Mouse (Mus musculus) CH12.LX (cell line): ENCODE data around the gene Pik3r2. TPM values are rescaled to one million over a fixed set of nuclear protein-coding genes. Genes with fewer than 3 reads are reported as not detected.

ENCODE experiments used
- DNase-seq: peaks from one replicate; pipeline ENCODE4 v3.0.0-alpha.2; 2013; ENCODE audit errors: extremely low read depth
- H3K27ac ChIP-seq: 2 replicates; pipeline ENCODE4 v1.5.1; 2012; ENCODE audit warnings: low read depth, mild to moderate bottlenecking, control low read depth, moderate library complexity; ENCODE audit not compliant: insufficient read depth
- H3K27me3 ChIP-seq: replicated peaks from 2 replicates; pipeline ENCODE3; 2012; ENCODE audit warnings: inconsistent platforms
- H3K36me3 ChIP-seq, 2 experiments: replicated peaks in 1 of 2; 2 replicates each; pipeline versions ENCODE3 to v1.6.1; 2012; ENCODE audit warnings: inconsistent platforms in 1 of 2, low read length in 1 of 2, mild to moderate bottlenecking in 1 of 2, mixed read lengths in 1 of 2, moderate library complexity in 1 of 2; ENCODE audit not compliant: control insufficient read depth in 1 of 2, insufficient read depth in 1 of 2
- H3K4me1 ChIP-seq, 2 experiments: 2 replicates each; pipeline ENCODE4 v1.6.1; 2012; ENCODE audit warnings: inconsistent platforms in 1 of 2, moderate library complexity in 1 of 2; ENCODE audit not compliant: insufficient read depth in 2 of 2, control insufficient read depth in 1 of 2
- H3K4me2 ChIP-seq: 2 replicates; pipeline ENCODE4 v1.6.1; 2012; ENCODE audit warnings: low read depth, mild to moderate bottlenecking, control low read depth; ENCODE audit not compliant: poor library complexity, insufficient read depth, severe bottlenecking
- H3K4me3 ChIP-seq, 3 experiments: fragments of 150-350 bp in 1 of 3; sonication (generic) in 1 of 3; replicated peaks in 1 of 3; 2 replicates each; pipeline versions ENCODE3 to v1.5.1; 2011 to 2012; ENCODE audit warnings: low read depth in 2 of 3, low read length in 2 of 3, mild to moderate bottlenecking in 2 of 3, moderate library complexity in 2 of 3, control low read depth in 1 of 3, improper control_type of control experiment in 1 of 3, inconsistent platforms in 1 of 3, mixed read lengths in 1 of 3; ENCODE audit not compliant: poor library complexity in 1 of 3
- H3K79me2 ChIP-seq: replicated peaks from 2 replicates; pipeline ENCODE4 v1.6.1; 2012; ENCODE audit warnings: mild to moderate bottlenecking, moderate library complexity; ENCODE audit not compliant: control insufficient read depth, poor library complexity, insufficient read depth, severe bottlenecking; ENCODE audit errors: extremely low read depth
- H3K9ac ChIP-seq: 2 replicates; pipeline ENCODE4 v1.6.1; 2012; ENCODE audit warnings: low read depth, mild to moderate bottlenecking, control low read depth, moderate library complexity; ENCODE audit not compliant: insufficient read depth
- H3K9me3 ChIP-seq: replicated peaks from 2 replicates; pipeline ENCODE3; 2012; ENCODE audit warnings: low read length, inconsistent platforms, mixed read lengths
- CHD2 ChIP-seq: IDR thresholded peaks from 2 replicates; pipeline ENCODE4 v1.6.1; 2011; ENCODE audit warnings: low read length, improper control_type of control experiment
- E2F4 ChIP-seq: IDR thresholded peaks from 2 replicates; pipeline ENCODE4 v1.6.1; 2011; ENCODE audit warnings: low read depth, low read length, improper control_type of control experiment; ENCODE audit not compliant: insufficient replicate concordance
- ELF1 ChIP-seq: IDR thresholded peaks from 2 replicates; pipeline ENCODE4 v1.6.1; 2014; ENCODE audit warnings: low read depth, mild to moderate bottlenecking, inconsistent platforms, low read length, improper control_type of control experiment
- ETS1 ChIP-seq: conservative IDR thresholded peaks from 2 replicates; pipeline ENCODE4 v1.6.1; 2012; ENCODE audit warnings: low read depth, mild to moderate bottlenecking, inconsistent platforms, low read length, improper control_type of control experiment, moderate library complexity
- IRF4 ChIP-seq: IDR thresholded peaks from 2 replicates; pipeline ENCODE4 v1.6.1; 2014; ENCODE audit warnings: low read depth, mild to moderate bottlenecking, inconsistent platforms, low read length, improper control_type of control experiment
- KAT2A ChIP-seq: IDR thresholded peaks from 2 replicates; pipeline ENCODE4 v1.6.1; 2012; ENCODE audit warnings: low read length, improper control_type of control experiment, inconsistent platforms; ENCODE audit not compliant: insufficient replicate concordance
- MAX ChIP-seq: IDR thresholded peaks from 2 replicates; pipeline ENCODE4 v1.6.1; 2011; ENCODE audit warnings: low read length, improper control_type of control experiment
- MAZ ChIP-seq: IDR thresholded peaks from 2 replicates; pipeline ENCODE4 v1.6.1; 2012; ENCODE audit warnings: low read depth, mild to moderate bottlenecking, inconsistent platforms, low read length, improper control_type of control experiment, moderate library complexity
- MEF2A ChIP-seq: IDR thresholded peaks from 2 replicates; pipeline ENCODE4 v1.6.1; 2014; ENCODE audit warnings: low read depth, mild to moderate bottlenecking, inconsistent platforms, low read length, improper control_type of control experiment, borderline replicate concordance
- MYC ChIP-seq: IDR thresholded peaks from 2 replicates; pipeline ENCODE4 v1.6.1; 2011; ENCODE audit warnings: low read depth, mild to moderate bottlenecking, improper control_type of control experiment, low read length
- NELFE ChIP-seq: IDR thresholded peaks from 2 replicates; pipeline ENCODE4 v1.6.1; 2011; ENCODE audit warnings: low read depth, low read length, improper control_type of control experiment
- NRF1 ChIP-seq: IDR thresholded peaks from 2 replicates; pipeline ENCODE4 v1.6.1; 2014; ENCODE audit warnings: low read depth, mild to moderate bottlenecking, inconsistent platforms, low read length, improper control_type of control experiment, moderate library complexity
- RAD21 ChIP-seq: IDR thresholded peaks from 2 replicates; pipeline ENCODE4 v1.6.1; 2011; ENCODE audit warnings: low read depth, mild to moderate bottlenecking, low read length, improper control_type of control experiment, moderate library complexity
- RCOR1 ChIP-seq: conservative IDR thresholded peaks from 2 replicates; pipeline ENCODE4 v1.6.1; 2012; ENCODE audit warnings: low read depth, mild to moderate bottlenecking, inconsistent platforms, low read length, improper control_type of control experiment
- UBTF ChIP-seq: IDR thresholded peaks from 2 replicates; pipeline ENCODE4 v1.6.1; 2012; ENCODE audit warnings: low read depth, mild to moderate bottlenecking, inconsistent platforms, low read length, improper control_type of control experiment, moderate library complexity
- USF1 ChIP-seq: IDR thresholded peaks from 2 replicates; pipeline ENCODE4 v1.6.1; 2014; ENCODE audit warnings: low read depth, mild to moderate bottlenecking, inconsistent platforms, low read length, improper control_type of control experiment
- ZC3H11A ChIP-seq: IDR thresholded peaks from 2 replicates; pipeline ENCODE4 v1.6.1; 2012; ENCODE audit warnings: low read depth, mild to moderate bottlenecking, inconsistent platforms, low read length, improper control_type of control experiment
- ZMIZ1 ChIP-seq: IDR thresholded peaks from 2 replicates; pipeline ENCODE4 v1.6.1; 2012; ENCODE audit warnings: low read depth, mild to moderate bottlenecking, inconsistent platforms, low read length, improper control_type of control experiment
- ZNF384 ChIP-seq: IDR thresholded peaks from 2 replicates; pipeline ENCODE4 v1.6.1; 2012; ENCODE audit warnings: low read depth, low read length, improper control_type of control experiment, inconsistent platforms
- dilution Hi-C: fragments of 300-500 bp; cut with MboI; formaldehyde crosslinking; loops from 2 replicates; pipeline ENCODE4 v1.14.3; 2020; ENCODE audit warnings: low sequenced_read_pairs; ENCODE audit not compliant: extremely low pct_unique_long_range_greater_than_20kb, extremely low pct_ligation_motif_present
- in situ Hi-C: fragments of 300-500 bp; cut with MboI; formaldehyde crosslinking; loops from 3 replicates; pipeline ENCODE4 v1.14.3; 2019; ENCODE audit warnings: low sequenced_read_pairs, low pct_ligation_motif_present, low pct_unique_long_range_greater_than_20kb, mixed read lengths
- polyA plus RNA-seq: library from polyadenylated mRNA; unstranded; fragments of >175 nt; gene quantifications from 2 replicates; pipeline ENCODE4 v1.2.1, GENCODE M21; 2012; ENCODE audit warnings: low read depth; ENCODE audit not compliant: insufficient read length
- total RNA-seq, 2 experiments: library from RNA; depleted of rRNA; stranded (reverse); fragments of 300-350 nt in 1 of 2; fragments of >200 nt in 1 of 2; gene quantifications; 2 replicates each; pipeline ENCODE4 v1.2.3; 2012 to 2014

Pik3r2 gene
- total and polyA plus RNA-seq, 3 experiments = 13.8 to 45.9 (median 25.8) TPM

- in situ Hi-C loops = no loop called here
- no peak for TF ChIP-seq E2F4
- TF ChIP-seq RAD21 = no peak
- no peak for TF ChIP-seq MAX
- TF ChIP-seq ZMIZ1 = no peak
- TF ChIP-seq RCOR1 = no peak
- TF ChIP-seq NRF1 = no peak
- TF ChIP-seq IRF4 = no peak
- no peak for TF ChIP-seq ELF1
- no peak for TF ChIP-seq CHD2
- TF ChIP-seq NELFE = no peak
- no peak for TF ChIP-seq MYC
- no peak for TF ChIP-seq ZC3H11A
- TF ChIP-seq MAZ = no peak
- no peak for TF ChIP-seq UBTF
- no peak for TF ChIP-seq ETS1
- no peak for TF ChIP-seq MEF2A
- H3K4me1 ChIP-seq = peaks cover 8 to 20% of the 10 kb centered on the region in 2 experiments
- H3K36me3 ChIP-seq = peaks cover 4 to 53% of the 10 kb centered on the region in 2 experiments
- H3K4me3 ChIP-seq = no peak overlapping the region
- no peaks in the 10 kb centered on the region for H3K27me3 ChIP-seq
- no peak overlapping the region for H3K27ac ChIP-seq
- no peaks in the 10 kb centered on the region for H3K79me2 ChIP-seq
- H3K4me2 ChIP-seq = no peak overlapping the region
- dilution Hi-C loops = no loop called here
- DNase-seq = no peak
- no peaks in the 10 kb centered on the region for H3K9me3 ChIP-seq
- H3K9ac ChIP-seq = no peak overlapping the region
These were observed 29.8 kb downstream of the Pik3r2 start for GRCm38 (mm10) chr8:70746676-70747075.

GRCm38 (mm10) chr8:70745691-70746220, 30.8 kb downstream of the Pik3r2 start:
- H3K79me2 ChIP-seq = no peaks in the 10 kb centered on the region
- peaks cover 8 to 28% of the 10 kb centered on the region in 2 experiments for H3K4me1 ChIP-seq
- H3K27ac ChIP-seq = no peak overlapping the region
- no peak overlapping the region for H3K9ac ChIP-seq
- no peak overlapping the region for H3K4me2 ChIP-seq
- dilution Hi-C loops (no loop called here), in situ Hi-C loops (no loop called here)
- no peak for DNase-seq
- H3K27me3 ChIP-seq = no peaks in the 10 kb centered on the region
- TF ChIP-seq ZMIZ1 (no peak), KAT2A (no peak), RCOR1 (no peak), USF1 (no peak), ZNF384 (no peak)
- peaks cover 4 to 53% of the 10 kb centered on the region in 2 experiments for H3K36me3 ChIP-seq
- H3K4me3 ChIP-seq = no peak overlapping the region
- no peaks in the 10 kb centered on the region for H3K9me3 ChIP-seq
